Mouse (Mus musculus): ENCODE results near the gene Tex30.

Tex30 gene

DNA sequence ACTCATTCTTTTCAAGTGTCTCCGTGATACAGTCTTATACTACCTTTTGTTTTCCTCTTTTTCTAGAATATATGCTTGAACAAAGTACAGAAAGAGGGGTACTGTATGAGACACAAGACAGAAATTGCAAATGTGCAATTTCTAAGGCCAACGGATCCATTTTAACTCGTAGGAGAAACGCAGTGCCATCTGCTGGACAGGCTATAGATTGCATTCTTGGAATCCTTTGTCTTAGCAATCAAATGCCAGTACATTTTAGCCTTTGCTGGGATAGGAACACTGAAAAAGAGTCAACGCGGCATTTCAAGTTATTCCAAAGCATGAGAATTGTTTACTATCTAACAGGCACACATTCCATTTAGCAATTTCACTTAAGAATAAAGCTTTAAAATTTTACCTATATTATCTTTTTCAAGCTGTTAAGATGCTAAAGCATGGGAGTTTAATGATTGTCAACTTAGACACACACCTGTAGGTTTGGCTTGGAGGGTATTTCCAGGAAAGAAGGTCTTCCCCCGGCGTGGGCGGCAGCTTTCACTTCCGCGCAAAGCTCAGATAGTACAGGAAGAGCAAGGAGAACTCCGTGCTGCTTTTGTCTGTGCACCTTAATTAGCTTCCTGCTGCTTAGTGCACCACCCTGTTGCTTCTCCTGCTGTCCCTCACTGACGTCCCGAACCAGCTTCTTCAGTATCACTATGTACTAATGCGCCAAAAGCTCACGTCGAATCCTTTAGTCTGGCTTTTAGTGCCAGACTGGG is 60.3 kb downstream of the Tex30 start:
- peak; percentile 50 for DNase-seq (ENCODE audit: low spot score)
